Mouse (Mus musculus): Measurements from ENCODE around the gene Isg20. TPM values are rescaled to one million over a fixed set of nuclear protein-coding genes. Genes with fewer than 3 reads are reported as not detected.

The Isg20 gene
- 94.6 and 121 TPM in 2 replicates for polyA plus RNA-seq (2015; fragmentation: Nextera tagmentation; extraction: Ambion mirVana)

DNA sequence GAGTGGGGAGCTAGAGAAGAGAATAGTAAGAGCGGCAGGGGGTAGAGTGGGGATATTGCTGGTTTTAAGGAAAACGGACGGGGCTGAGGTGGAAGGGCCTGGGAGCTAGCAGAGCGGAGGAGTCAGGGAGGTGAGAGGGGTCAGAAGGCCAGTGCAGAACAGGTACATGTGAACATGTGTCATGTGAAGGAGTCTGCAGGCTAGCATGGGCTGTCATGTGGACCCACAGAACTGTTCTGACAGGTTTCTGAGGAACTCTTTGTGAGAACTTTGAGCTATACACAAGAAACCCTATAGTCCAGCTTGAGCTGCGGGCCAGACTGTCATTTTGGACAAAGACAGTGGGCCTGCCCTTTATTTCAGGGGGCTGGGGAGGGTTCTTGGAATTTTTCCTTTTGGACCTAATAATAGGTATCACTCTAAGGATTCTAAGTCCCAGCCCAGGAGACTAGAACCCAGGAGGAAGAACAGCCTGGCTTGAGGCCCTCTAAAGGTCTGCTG is at the start of gene Isg20:
TSS of gene Isg20 (plus strand) at position 451 of the 501 bp plus-strand sequence.
- ATAC-seq (ENCODE audit: insufficient read depth) = no peak
- Histone ChIP-seq H3K9ac (peak within 1 kb of the TSS; percentile 72), H3K4me2 (peak within 1 kb of the TSS; percentile 80), H3K27ac (replicated peaks) (peak within 1 kb of the TSS; percentile 91), H3K36me3 (replicated peaks) (peaks cover 39% of the 10 kb centered on the region), H3K4me3 (replicated peaks) (peak within 1 kb of the TSS; percentile 65), H3K4me1 (replicated peaks) (peaks cover 61% of the 10 kb centered on the region), H3K9me3 (replicated peaks) (no peaks in the 10 kb centered on the region), H3K27me3 (no peaks in the 10 kb centered on the region)
- 58% methylated on average over 5 of the region's 5 CpGs for WGBS (ENCODE audit: insufficient replicate concordance)

DNA sequence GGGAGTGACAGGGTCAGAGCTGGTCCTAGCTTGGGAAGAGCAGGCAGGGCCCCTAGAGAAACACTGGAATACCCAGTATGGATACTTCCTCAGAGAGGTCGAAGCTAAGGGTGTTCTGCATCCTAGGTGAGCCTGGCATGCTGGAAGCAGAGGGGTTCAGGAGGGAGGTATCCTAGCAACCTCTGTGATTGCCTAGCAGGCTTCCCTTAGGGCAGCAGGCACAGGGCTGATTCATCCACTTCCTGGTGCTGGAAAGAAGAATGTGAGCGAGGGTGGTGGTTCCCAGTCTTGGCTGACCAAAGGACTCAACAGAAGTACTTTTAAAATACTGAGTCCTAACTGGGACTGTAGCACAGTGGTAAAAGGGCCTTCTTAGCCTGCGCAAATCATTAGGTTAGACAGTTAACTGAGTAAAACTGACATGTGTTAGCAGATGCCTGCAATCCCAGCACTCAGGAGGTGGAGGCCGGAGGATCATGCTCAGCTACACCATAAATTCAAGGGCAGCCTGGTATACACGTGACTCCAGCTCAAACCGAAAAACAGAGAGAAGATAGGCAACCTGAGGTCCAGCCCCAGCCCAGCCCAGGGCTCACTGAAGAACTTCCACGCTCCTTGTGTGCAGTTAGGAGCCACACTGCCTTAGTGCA is 49.3 kb upstream of the Isg20 start:
- no peak for ATAC-seq (ENCODE audit: insufficient read depth)
- Histone ChIP-seq H3K4me2 (no peak overlapping the region), H3K27ac (replicated peaks) (no peak overlapping the region), H3K4me1 (replicated peaks) (peaks cover 14% of the 10 kb centered on the region; the same call in 1 of the 2 replicates), H3K9me3 (replicated peaks) (no peaks in the 10 kb centered on the region), H3K4me3 (replicated peaks) (no peak overlapping the region), H3K9ac (no peak overlapping the region), H3K27me3 (no peaks in the 10 kb centered on the region), H3K36me3 (replicated peaks) (no peaks in the 10 kb centered on the region)
- WGBS (ENCODE audit: insufficient replicate concordance) = 54% methylated on average over 7 of the region's 7 CpGs

DNA sequence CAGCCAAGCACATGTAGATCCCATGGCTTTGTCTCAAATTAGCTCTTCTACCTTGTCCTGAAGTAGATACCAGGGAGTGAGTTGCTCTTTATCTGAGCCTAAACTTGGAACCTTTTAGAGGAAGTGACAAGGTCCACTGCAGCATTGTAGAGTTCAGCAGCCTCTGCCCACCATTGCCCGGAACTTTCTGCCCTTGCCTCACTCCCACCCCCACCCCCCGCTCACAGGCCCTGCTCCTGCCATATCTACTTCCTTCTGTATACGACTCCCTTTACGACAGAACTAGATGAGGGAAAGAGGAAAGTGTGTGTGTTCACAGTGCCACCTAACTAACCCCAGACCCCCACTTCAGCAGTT is 48.8 kb upstream of the Isg20 start:
- H3K9ac ChIP-seq = no peak overlapping the region
- H3K27me3 ChIP-seq = no peaks in the 10 kb centered on the region
- WGBS (ENCODE audit: insufficient replicate concordance) = 17% methylated on average over 4 of the region's 4 CpGs
- H3K27ac ChIP-seq (replicated peaks) = no peak overlapping the region
- no peaks in the 10 kb centered on the region for H3K36me3 ChIP-seq (replicated peaks)
- no peak for ATAC-seq (ENCODE audit: insufficient read depth)
- no peaks in the 10 kb centered on the region for H3K9me3 ChIP-seq (replicated peaks)
- H3K4me2 ChIP-seq = no peak overlapping the region
- H3K4me3 ChIP-seq (replicated peaks) = no peak overlapping the region
- peaks cover 14% of the 10 kb centered on the region; the same call in 1 of the 2 replicates for H3K4me1 ChIP-seq (replicated peaks)

DNA sequence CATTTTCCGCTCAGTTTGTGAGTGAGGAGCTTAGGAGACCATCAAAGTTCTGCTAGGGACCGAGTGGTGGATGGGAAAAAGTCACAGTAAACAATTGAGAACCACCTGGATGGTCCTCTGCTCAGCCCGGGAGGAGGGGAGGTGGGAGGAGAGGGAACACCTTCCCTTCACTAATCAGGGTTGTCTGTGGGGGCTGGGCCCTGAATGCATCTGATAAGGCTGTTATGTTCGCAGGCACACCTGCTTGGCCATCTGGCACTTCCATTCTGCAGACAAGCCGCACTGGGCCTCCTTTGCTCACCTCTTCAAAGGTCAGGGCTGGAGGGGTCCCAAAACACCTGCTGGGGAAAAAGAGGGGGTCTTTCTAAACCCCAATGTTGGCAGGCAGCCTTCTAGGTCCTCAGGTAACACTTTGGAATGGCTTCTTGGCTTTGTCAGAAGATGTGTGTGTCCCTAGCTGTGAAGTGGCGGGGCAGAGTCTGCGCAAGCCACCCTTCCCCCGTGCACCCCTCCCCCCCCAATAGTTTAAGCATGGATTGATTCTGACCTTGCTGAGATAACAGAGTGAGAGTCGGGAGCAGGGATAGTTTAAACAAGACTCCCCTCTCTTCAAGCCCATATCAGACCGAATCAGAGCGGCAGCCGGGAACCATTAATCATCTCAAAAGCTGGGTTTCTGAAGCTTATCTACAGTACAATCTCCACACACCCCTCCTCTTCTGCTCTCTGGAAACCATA is 47.8 kb upstream of the Isg20 start:
- Histone ChIP-seq H3K4me3 (replicated peaks) (no peak overlapping the region), H3K27ac (replicated peaks) (no peak overlapping the region), H3K4me2 (no peak overlapping the region), H3K9me3 (replicated peaks) (no peaks in the 10 kb centered on the region), H3K4me1 (replicated peaks) (peaks cover 14% of the 10 kb centered on the region; the same call in 1 of the 2 replicates), H3K9ac (no peak overlapping the region), H3K36me3 (replicated peaks) (no peaks in the 10 kb centered on the region), H3K27me3 (no peaks in the 10 kb centered on the region)
- ATAC-seq (ENCODE audit: insufficient read depth) = no peak
- 41% methylated on average over 12 of the region's 12 CpGs for WGBS (ENCODE audit: insufficient replicate concordance)

DNA sequence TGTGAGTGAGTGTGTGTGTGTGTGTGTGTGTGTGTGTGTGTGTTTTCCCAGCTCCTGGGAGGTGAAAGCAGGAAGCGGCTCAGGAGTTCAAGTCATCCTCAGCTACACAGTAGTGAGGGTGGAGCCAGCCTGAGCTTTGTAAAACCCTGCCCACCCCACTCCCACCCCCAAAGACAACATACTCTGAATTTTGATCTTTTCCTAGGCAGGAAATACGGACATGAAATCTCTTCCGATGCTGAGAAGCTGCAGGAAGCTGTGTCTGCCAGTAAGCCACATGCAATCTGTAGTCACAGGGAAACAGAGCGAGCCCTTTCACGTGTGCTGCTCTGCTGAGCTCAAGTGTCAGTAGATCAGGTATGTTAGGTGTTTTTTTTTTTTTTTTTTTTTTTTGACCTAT is 44.5 kb upstream of the Isg20 start:
- Histone ChIP-seq H3K36me3 (replicated peaks) (no peaks in the 10 kb centered on the region), H3K27me3 (no peaks in the 10 kb centered on the region), H3K4me2 (no peak overlapping the region), H3K4me3 (replicated peaks) (no peak overlapping the region), H3K9ac (no peak overlapping the region), H3K9me3 (replicated peaks) (no peaks in the 10 kb centered on the region), H3K4me1 (replicated peaks) (peaks cover 14% of the 10 kb centered on the region; the same call in 1 of the 2 replicates), H3K27ac (replicated peaks) (no peak overlapping the region)
- ATAC-seq (ENCODE audit: insufficient read depth) = no peak
- 41% methylated on average over 5 of the region's 5 CpGs for WGBS (ENCODE audit: insufficient replicate concordance)

DNA sequence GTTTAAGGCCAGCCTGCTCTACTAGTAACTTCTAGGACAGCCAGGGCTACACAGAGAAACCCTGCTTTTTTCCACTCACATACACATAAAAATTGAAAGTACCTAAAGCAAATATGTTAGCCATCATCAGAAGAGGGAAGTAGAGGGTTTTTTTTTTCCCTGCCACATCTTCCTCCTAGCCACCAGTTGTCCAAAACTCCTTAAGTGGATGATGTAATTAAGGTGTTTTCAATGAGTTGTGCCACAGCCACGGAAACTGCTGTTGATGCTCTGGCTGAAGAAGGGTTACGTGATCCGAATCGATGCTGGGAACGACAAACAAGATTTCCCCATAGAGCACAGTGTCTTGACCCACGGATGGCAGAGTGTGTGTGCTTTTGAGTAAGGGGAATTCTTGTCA is 40.9 kb upstream of the Isg20 start:
- no peaks in the 10 kb centered on the region for H3K9me3 ChIP-seq (replicated peaks)
- no peak overlapping the region for H3K27ac ChIP-seq (replicated peaks)
- no peak overlapping the region for H3K9ac ChIP-seq
- H3K4me3 ChIP-seq (replicated peaks) = no peak overlapping the region
- H3K4me2 ChIP-seq = no peak overlapping the region
- H3K27me3 ChIP-seq = no peaks in the 10 kb centered on the region
- 59% methylated on average over 6 of the region's 6 CpGs for WGBS (ENCODE audit: insufficient replicate concordance)
- H3K4me1 ChIP-seq (replicated peaks) = no peaks in the 10 kb centered on the region
- no peaks in the 10 kb centered on the region for H3K36me3 ChIP-seq (replicated peaks)
- no peak for ATAC-seq (ENCODE audit: insufficient read depth)

DNA sequence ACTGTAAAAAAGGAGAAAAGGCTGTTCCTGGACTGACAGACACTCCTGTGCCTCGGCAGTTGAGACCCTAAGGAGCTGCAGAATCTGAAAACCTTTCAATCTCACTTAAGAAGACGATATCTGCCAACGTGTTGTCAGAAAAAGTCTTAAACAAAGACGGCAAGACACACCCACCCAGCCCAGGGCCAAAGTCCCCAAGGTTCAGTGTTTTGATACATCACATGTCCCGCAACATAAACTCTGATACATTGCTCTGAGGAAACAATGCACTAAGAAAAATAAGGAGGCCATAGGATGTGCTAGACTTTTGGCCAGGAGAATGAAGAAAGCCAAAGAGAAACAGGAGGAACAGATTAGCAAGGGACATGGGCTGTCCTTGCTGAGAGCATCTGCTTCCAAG is 40.4 kb upstream of the Isg20 start:
- Histone ChIP-seq H3K4me1 (replicated peaks) (no peaks in the 10 kb centered on the region), H3K27me3 (no peaks in the 10 kb centered on the region), H3K9me3 (replicated peaks) (no peaks in the 10 kb centered on the region), H3K4me2 (no peak overlapping the region), H3K9ac (no peak overlapping the region), H3K4me3 (replicated peaks) (no peak overlapping the region), H3K27ac (replicated peaks) (no peak overlapping the region), H3K36me3 (replicated peaks) (no peaks in the 10 kb centered on the region)
- 57% methylated on average over 5 of the region's 5 CpGs for WGBS (ENCODE audit: insufficient replicate concordance)
- ATAC-seq (ENCODE audit: insufficient read depth) = no peak

DNA sequence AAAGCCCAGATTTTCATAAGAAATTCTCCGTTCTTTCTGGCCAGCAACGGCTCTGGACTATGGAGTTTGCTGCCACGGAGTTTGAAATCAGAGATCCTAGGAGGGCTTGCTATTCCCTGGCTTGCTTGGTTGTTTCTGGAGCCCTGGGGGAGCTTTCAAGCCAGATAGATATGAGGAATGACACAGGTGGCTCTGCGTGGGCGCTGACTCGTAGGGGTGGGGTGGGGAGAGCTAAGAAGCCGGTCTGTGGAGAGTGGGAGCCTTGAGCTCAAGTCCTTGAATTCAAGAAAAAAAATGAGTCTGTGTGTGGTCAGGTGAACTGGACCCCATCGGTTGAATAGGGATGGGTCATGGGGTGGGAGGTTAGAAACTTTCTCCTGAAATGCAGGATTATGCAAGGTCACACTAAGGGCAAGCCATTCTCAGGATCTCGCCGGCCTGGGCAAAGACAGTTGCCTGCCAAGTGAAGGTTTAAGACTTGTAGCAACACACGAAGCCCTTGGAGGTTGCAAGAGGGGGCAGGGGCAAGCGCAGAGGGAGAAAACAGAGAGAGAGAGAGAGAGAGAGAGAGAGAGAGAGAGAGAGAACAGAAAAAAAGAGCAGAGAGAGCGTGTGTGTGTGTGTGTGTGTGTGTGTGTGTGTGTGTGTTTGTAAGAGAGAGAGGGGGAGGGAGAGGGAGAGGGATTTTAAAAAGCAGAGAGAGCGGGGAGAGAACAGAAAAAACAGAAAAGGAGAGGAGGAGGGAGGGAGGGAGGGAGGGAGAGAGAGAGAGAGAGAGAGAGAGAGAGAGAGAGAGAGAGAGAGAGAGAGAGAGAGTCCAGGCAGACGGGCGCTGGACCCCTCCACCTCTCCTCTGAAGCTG is 31.4 kb upstream of the Isg20 start:
- no peak for ATAC-seq (ENCODE audit: insufficient read depth)
- H3K4me1 ChIP-seq (replicated peaks) = no peaks in the 10 kb centered on the region
- H3K27ac ChIP-seq (replicated peaks) = no peak overlapping the region
- 18% methylated on average over 16 of the region's 16 CpGs for WGBS (ENCODE audit: insufficient replicate concordance)
- H3K9me3 ChIP-seq (replicated peaks) = no peaks in the 10 kb centered on the region
- no peaks in the 10 kb centered on the region for H3K36me3 ChIP-seq (replicated peaks)
- H3K4me3 ChIP-seq (replicated peaks) = no peak overlapping the region
- H3K4me2 ChIP-seq = no peak overlapping the region
- no peak overlapping the region for H3K9ac ChIP-seq
- peaks cover 77% of the 10 kb centered on the region for H3K27me3 ChIP-seq

DNA sequence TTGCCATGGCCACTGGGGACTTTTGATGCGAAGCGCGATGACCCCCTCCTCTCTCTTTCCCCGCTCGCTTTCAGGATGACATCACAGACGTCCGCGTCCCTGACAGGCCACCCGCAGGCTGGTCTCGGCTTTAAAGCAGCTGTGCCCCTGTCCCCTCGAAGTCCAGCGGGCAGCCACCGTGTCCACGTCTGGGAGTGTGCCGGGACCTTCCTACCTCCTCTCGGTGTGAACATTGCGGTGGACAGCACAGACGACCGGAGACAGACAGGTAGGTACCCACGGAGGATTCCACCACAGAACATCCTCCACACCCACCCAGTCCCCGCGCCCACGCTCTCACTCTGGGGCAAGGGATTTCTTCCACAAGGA is 30.8 kb upstream of the Isg20 start:
- no peaks in the 10 kb centered on the region for H3K36me3 ChIP-seq (replicated peaks)
- no peak for ATAC-seq (ENCODE audit: insufficient read depth)
- H3K4me2 ChIP-seq = no peak overlapping the region
- H3K27ac ChIP-seq (replicated peaks) = no peak overlapping the region
- WGBS (ENCODE audit: insufficient replicate concordance) = 7% methylated on average over 23 of the region's 23 CpGs
- H3K9me3 ChIP-seq (replicated peaks) = no peaks in the 10 kb centered on the region
- H3K4me1 ChIP-seq (replicated peaks) = no peaks in the 10 kb centered on the region
- H3K9ac ChIP-seq = no peak overlapping the region
- H3K27me3 ChIP-seq = peaks cover 83% of the 10 kb centered on the region
- no peak overlapping the region for H3K4me3 ChIP-seq (replicated peaks)

DNA sequence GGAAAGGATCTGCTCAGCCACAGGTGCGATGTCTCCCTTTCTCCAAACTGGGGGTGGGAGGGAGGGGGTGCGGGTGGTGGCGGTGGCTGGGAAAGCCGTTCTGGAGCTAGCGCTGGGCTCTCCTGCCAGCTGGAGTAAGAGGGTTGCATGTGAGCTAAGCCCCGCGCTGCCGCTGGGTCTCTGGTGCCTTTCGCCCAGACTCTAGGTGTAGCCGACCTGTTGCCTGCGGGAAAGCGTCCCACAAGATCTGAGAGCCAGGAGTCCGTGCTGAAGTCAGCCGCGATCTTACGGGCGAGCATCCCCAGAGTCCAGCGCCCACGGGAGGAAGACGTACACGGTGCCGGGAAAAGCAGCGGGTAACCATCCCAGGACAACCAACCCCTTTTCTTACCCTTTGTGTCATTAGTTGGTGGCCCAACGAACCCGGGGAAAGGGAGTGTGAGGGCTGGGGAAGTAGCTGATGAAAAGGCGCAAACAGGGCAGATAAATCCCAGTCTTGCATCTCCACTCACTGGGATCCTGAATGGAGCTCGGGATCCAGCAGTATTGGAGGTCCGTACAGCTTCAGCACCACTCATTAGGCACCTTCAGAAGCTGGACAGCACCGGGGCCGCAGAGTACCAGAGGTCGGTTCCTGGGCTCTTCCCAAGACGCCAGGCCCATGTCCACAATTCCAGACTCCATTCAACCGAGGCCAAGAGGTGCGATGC is 30.1 kb upstream of the Isg20 start:
- WGBS (ENCODE audit: insufficient replicate concordance) = 4% methylated on average over 34 of the region's 34 CpGs
- Histone ChIP-seq H3K27ac (replicated peaks) (no peak overlapping the region), H3K4me1 (replicated peaks) (no peaks in the 10 kb centered on the region), H3K9ac (no peak overlapping the region), H3K4me2 (no peak overlapping the region), H3K36me3 (replicated peaks) (no peaks in the 10 kb centered on the region), H3K4me3 (replicated peaks) (no peak overlapping the region), H3K27me3 (peaks cover 90% of the 10 kb centered on the region), H3K9me3 (replicated peaks) (no peaks in the 10 kb centered on the region)
- ATAC-seq (ENCODE audit: insufficient read depth) = no peak
